Mouse (Mus musculus): ENCODE measurements around the gene Etv6. TPM values are rescaled to one million over a fixed set of nuclear protein-coding genes. Genes with fewer than 3 reads are reported as not detected.
A peak's percentile ranks its signal among the peaks of the same experiment; 100 is the strongest.

The Etv6 gene
- polyA plus RNA-seq, 1 experiment from 2014 or later = 6.8 TPM

DNA sequence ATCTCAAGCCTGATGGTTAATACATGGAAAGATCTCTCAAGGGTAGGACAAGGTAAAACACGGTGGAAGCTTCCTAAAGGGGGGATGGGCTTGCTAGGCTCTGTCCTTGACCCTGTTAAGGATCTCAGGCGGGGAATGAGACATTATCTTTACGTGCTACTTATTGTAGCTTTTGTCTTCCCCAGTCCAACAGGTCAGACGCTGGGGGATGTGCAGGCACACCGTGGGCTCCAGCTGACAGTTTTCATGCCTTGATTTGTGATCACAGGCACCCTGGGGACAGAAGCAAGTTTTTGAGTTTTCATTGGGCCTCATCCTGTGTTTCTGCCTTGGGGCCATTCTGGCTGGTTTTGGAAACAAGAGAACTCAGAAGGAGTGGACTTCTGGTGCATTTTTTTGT, 10.6 kb downstream of the Etv6 start:
- no peak overlapping the region for H3K4me2 ChIP-seq (replicated peaks)
- H3K36me3 ChIP-seq = no peaks in the 10 kb centered on the region
- H3K27me3 ChIP-seq = no peaks in the 10 kb centered on the region
- no peak overlapping the region for H3K27ac ChIP-seq (replicated peaks)
- 57% methylated on average over 5 of the region's 5 CpGs for WGBS
- H3K4me1 ChIP-seq = peaks cover 4% of the 10 kb centered on the region; the same call in 1 of the 2 replicates
- H3K4me3 ChIP-seq = no peak overlapping the region
- H3K9ac ChIP-seq (replicated peaks) = no peak overlapping the region
- no peak for ATAC-seq (replicated peaks)
- H3K9me3 ChIP-seq = no peaks in the 10 kb centered on the region

DNA sequence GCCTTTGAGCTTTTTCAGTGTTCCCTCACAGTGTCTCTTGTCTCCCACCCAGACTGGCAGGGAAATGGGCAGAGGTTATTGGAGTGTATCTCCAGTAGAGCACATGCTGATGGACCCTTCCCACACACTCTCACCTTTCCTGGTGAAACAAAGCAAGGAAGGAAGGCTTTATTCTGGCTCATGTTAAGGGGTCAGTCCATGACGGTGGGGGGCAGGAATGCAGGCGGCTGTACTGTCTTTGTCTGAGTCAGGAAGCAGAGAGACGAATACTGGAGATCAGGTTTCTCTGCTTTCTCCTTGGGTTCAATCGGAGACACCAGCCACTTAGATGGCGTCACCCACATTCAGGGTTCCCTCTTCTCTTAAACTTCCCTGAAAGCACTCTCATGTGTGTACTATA, 11.7 kb downstream of the Etv6 start:
- 70% methylated on average over 5 of the region's 5 CpGs for whole genome bisulfite sequencing
- no peak overlapping the region for H3K4me3 ChIP-seq
- no peak overlapping the region for H3K9ac ChIP-seq (replicated peaks)
- ATAC-seq (replicated peaks) = no peak
- H3K4me2 ChIP-seq (replicated peaks) = no peak overlapping the region
- no peaks in the 10 kb centered on the region for H3K9me3 ChIP-seq
- H3K36me3 ChIP-seq = no peaks in the 10 kb centered on the region
- H3K27ac ChIP-seq (replicated peaks) = no peak overlapping the region
- 0 out of 2 replicates have a peak, but pooled peaks cover 7% of the 10 kb centered on the region for H3K4me1 ChIP-seq
- no peaks in the 10 kb centered on the region for H3K27me3 ChIP-seq

DNA sequence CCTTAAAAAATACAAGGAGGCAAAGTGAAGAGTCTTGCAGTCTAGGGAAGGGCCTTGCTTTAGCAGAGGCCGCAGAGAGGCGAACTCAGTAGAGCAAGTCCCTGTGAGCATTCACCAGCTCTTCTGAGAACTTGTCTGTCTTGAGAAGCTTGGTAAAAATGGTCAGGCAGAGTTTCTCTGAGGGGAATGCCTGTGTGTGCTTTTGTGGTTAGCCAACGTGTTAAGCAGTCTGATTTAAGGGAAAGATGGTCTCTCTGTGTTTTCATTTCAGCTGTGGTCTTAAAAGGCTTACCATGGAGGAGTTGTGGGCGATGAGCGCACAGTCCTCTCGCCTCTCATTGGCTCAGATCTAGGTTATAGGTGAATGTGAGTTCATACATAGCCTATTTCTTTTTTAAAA, 12.5 kb downstream of the Etv6 start:
- Histone ChIP-seq H3K27ac (replicated peaks) (no peak overlapping the region), H3K9ac (replicated peaks) (no peak overlapping the region), H3K36me3 (no peaks in the 10 kb centered on the region), H3K4me1 (0 out of 2 replicates have a peak, but pooled peaks cover 7% of the 10 kb centered on the region), H3K4me2 (replicated peaks) (no peak overlapping the region), H3K9me3 (no peaks in the 10 kb centered on the region), H3K27me3 (no peaks in the 10 kb centered on the region), H3K4me3 (no peak overlapping the region)
- 94% methylated on average over 6 of the region's 6 CpGs for WGBS
- no peak for ATAC-seq (replicated peaks)

DNA sequence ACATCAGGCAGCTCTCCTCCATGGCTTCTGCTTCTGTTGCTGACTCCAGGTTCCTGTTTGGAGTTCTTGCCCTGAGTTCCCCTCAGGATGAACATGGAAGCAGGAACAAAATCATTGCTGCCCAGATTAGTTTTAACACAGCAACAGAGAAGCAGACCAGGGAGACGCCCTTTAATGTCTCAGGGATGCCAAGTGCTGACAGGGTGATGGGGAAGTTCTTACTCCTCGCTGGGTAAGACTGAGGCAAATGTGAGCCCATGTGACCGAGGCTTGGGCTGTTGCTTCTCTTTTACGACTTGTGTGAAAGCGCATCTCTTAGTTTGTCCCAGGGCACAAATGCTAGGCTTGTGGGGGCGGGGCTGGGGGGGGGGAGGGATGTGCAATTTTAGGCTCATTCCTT, 13.5 kb downstream of the Etv6 start:
- WGBS = 96% methylated on average over 6 of the region's 6 CpGs
- H3K27me3 ChIP-seq = no peaks in the 10 kb centered on the region
- H3K4me1 ChIP-seq = 0 out of 2 replicates have a peak, but pooled peaks cover 7% of the 10 kb centered on the region
- ATAC-seq (replicated peaks) = no peak
- no peak overlapping the region for H3K4me3 ChIP-seq
- H3K27ac ChIP-seq (replicated peaks) = no peak overlapping the region
- H3K9ac ChIP-seq (replicated peaks) = no peak overlapping the region
- H3K9me3 ChIP-seq = no peaks in the 10 kb centered on the region
- no peak overlapping the region for H3K4me2 ChIP-seq (replicated peaks)
- H3K36me3 ChIP-seq = no peaks in the 10 kb centered on the region

DNA sequence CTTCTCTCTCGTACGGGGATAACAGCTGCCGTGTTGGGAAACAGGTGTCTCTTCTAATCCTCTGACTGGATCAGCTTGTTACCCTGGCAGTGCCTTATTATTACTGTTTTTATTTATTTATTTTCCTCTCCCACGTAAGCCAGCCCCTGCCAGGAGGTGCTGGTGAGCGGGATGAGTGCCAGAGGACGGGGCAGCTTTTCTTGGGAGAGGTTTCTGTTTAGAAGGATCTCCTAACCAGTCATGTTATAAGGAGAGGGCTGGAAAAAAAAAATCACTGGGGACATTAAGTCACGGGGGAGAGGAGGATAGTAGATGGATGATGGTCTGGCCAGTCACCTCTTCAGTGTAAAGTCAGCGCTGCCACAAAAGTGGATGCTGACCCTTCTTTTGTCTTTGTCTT, 15.0 kb downstream of the Etv6 start:
- Histone ChIP-seq H3K36me3 (no peaks in the 10 kb centered on the region), H3K27ac (replicated peaks) (no peak overlapping the region), H3K4me3 (no peak overlapping the region), H3K9ac (replicated peaks) (no peak overlapping the region), H3K27me3 (no peaks in the 10 kb centered on the region), H3K4me1 (0 out of 2 replicates have a peak, but pooled peaks cover 4% of the 10 kb centered on the region), H3K4me2 (replicated peaks) (no peak overlapping the region), H3K9me3 (no peaks in the 10 kb centered on the region)
- WGBS = 71% methylated on average over 8 of the region's 8 CpGs
- ATAC-seq (replicated peaks) = no peak

DNA sequence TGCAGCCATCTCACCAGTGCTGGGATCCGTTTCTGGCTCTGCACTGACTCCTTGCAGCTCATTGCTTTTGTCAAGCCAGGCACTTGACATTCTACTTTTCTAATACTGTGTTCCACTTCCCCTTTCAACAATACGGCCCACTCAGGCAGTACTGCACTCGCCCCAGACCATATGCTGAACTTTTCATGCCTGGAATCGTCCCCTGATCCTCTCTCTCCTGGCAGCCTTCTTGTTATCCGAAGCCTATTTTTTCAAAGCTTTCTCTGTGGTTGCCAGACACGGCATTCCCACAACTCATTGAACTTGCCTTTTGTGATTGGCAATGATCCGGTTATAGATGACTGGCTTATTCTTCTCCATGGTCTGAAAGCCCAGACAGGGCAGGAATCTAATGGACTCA, 16.4 kb downstream of the Etv6 start:
- H3K27ac ChIP-seq (replicated peaks) = no peak overlapping the region
- no peak overlapping the region for H3K9ac ChIP-seq (replicated peaks)
- no peaks in the 10 kb centered on the region for H3K27me3 ChIP-seq
- no peaks in the 10 kb centered on the region for H3K9me3 ChIP-seq
- H3K4me2 ChIP-seq (replicated peaks) = no peak overlapping the region
- whole genome bisulfite sequencing = 40% methylated on average over 7 of the region's 7 CpGs
- no peak overlapping the region for H3K4me3 ChIP-seq
- H3K4me1 ChIP-seq = 0 out of 2 replicates have a peak, but pooled peaks cover 4% of the 10 kb centered on the region
- H3K36me3 ChIP-seq = no peaks in the 10 kb centered on the region
- ATAC-seq (replicated peaks) = no peak

DNA sequence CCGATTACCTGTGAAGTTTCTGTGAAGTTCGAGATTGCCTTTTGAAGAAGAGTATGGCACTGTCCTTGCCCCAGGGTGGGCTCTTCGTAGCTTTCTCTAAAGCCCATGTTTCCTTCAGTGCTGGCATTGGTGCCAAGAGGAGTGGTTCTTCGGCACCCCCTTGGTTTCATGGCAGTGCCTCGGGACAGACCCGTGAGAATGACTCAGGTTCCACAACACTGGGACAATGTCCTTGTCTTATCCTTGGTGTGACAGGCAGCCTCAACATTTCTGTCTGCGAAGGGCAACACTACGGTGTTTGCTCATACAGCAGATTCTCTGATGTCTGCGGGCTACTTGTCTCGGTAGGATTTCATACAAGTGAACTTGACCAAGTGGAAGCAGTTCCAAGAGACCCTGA, 17.6 kb downstream of the Etv6 start:
- no peak overlapping the region for H3K27ac ChIP-seq (replicated peaks)
- H3K4me3 ChIP-seq = no peak overlapping the region
- peaks cover 11% of the 10 kb centered on the region for H3K4me1 ChIP-seq
- 93% methylated on average over 10 of the region's 10 CpGs for WGBS
- no peaks in the 10 kb centered on the region for H3K9me3 ChIP-seq
- H3K9ac ChIP-seq (replicated peaks) = no peak overlapping the region
- no peak overlapping the region for H3K4me2 ChIP-seq (replicated peaks)
- ATAC-seq (replicated peaks) = no peak
- H3K36me3 ChIP-seq = no peaks in the 10 kb centered on the region
- no peaks in the 10 kb centered on the region for H3K27me3 ChIP-seq

DNA sequence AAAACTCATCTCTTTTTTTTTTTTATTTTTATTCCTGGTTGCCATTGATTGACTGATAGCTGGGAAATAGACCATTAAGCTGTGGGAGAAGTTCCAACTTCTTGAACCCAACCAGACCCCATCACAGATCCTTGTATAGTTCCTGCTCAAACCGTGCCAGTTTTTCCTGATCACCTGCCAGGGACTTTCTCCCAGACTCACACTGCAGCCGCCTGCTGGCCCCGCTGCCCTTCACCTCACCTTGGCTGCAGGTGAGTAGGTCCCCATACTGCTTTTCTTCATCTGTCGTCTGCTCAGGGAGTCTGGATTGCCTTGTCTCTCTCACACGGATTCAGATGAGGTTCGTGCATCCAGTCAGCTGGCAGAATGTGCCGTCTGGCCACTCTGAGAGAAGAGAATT, 18.1 kb downstream of the Etv6 start:
- Histone ChIP-seq H3K36me3 (no peaks in the 10 kb centered on the region), H3K4me1 (peaks cover 15% of the 10 kb centered on the region), H3K4me2 (replicated peaks) (no peak overlapping the region), H3K27ac (replicated peaks) (no peak overlapping the region), H3K9me3 (no peaks in the 10 kb centered on the region), H3K4me3 (no peak overlapping the region), H3K27me3 (no peaks in the 10 kb centered on the region), H3K9ac (replicated peaks) (no peak overlapping the region)
- ATAC-seq (replicated peaks) = no peak
- WGBS = 82% methylated on average over 7 of the region's 7 CpGs

DNA sequence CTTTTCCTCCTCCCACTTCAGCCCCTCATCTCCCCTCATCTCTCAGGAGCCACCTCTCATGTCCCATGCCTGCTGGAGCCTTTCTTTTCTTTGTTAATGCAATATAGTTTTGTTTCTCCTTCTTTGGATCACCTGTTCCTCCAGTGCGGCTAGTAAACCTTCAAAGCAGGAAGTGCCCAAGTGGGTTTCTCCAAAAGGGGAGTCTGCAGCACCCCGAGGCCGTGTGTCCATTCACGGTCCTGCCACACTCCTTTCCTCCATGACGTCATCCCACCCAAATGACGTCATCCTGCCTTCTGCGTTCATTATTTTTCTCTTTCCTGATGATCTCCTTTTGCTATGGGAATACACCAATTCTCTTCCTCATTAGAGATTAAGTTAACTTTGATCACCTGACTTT, 20.1 kb downstream of the Etv6 start:
- H3K27me3 ChIP-seq = no peaks in the 10 kb centered on the region
- H3K4me2 ChIP-seq (replicated peaks) = no peak overlapping the region
- H3K9ac ChIP-seq (replicated peaks) = no peak overlapping the region
- no peaks in the 10 kb centered on the region for H3K9me3 ChIP-seq
- no peaks in the 10 kb centered on the region for H3K36me3 ChIP-seq
- peaks cover 29% of the 10 kb centered on the region for H3K4me1 ChIP-seq
- H3K27ac ChIP-seq (replicated peaks) = no peak overlapping the region
- WGBS = 77% methylated on average over 7 of the region's 7 CpGs
- ATAC-seq (replicated peaks) = no peak
- H3K4me3 ChIP-seq = no peak overlapping the region

DNA sequence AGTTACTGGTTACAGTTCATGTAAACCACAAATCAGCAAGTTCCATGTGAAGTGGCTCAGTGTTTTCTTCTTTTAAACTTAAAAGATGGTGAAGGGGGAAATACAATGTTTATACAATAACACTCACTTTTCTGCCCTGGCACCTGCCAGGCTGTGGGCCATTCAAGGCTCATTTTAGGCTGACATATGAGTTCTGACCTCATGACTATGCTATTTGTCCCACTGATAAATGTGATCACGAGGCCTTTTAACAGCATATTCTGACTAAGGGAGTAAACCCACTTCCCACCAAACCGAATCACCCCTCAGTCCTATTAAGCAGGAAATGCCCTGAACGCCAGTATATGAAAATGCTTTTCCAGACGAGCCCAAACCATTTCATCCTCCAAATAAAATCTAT, 23.0 kb downstream of the Etv6 start:
- no peaks in the 10 kb centered on the region for H3K9me3 ChIP-seq
- 27% methylated on average over 4 of the region's 4 CpGs for WGBS

DNA sequence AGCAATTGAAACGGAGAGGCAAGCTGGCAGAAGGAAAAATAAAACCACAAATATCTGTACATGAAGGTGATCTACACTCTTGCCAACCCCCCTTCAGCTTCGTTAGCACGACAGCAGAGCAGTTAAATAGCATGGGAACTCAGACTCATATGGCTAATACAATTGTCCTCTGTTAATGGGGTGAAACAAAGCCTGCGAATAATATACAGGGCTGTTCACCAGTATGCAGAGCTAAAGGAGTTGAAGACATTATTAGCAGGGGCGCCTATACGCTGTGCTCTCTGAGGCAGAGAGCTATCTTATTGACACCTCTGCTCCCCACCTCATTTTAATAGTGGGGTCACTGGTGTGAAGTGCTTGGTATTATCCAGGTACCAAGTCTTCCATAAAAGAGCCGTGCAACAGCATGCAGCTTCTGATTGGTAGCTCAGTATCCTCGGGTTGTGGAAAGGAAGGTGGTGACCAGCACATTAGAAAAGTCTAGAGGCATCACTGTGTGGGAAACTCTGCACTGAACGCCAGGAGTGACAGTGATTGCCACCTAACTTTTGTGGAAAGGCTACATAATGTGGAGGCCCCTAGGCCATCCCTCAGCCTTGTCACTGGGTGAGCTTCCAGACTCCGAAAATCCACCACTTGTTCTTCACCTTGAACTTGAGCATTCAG, 23.5 kb downstream of the Etv6 start:
- H3K27ac ChIP-seq (replicated peaks) = peak overlapping the region; percentile 57
- H3K36me3 ChIP-seq = no peaks in the 10 kb centered on the region
- ATAC-seq (replicated peaks) = peak; percentile 51; the same call in 1 of the 2 replicates
- no peak overlapping the region for H3K4me3 ChIP-seq
- peaks cover 25% of the 10 kb centered on the region for H3K4me1 ChIP-seq
- H3K27me3 ChIP-seq = no peaks in the 10 kb centered on the region
- 24% methylated on average over 10 of the region's 10 CpGs for WGBS
- H3K4me2 ChIP-seq (replicated peaks) = no peak overlapping the region
- H3K9ac ChIP-seq (replicated peaks) = no peak overlapping the region
- no peaks in the 10 kb centered on the region for H3K9me3 ChIP-seq

More for the DNA sequence above, 23.0 kb downstream of the Etv6 start:
- no peak for ATAC-seq (replicated peaks)
- H3K27ac ChIP-seq (replicated peaks) = peak overlapping the region; percentile 57; the same call in 1 of the 2 replicates
- H3K4me2 ChIP-seq (replicated peaks) = no peak overlapping the region
- no peaks in the 10 kb centered on the region for H3K27me3 ChIP-seq
- H3K4me3 ChIP-seq = no peak overlapping the region
- H3K9ac ChIP-seq (replicated peaks) = no peak overlapping the region
- no peaks in the 10 kb centered on the region for H3K36me3 ChIP-seq
- H3K4me1 ChIP-seq = peaks cover 25% of the 10 kb centered on the region

DNA sequence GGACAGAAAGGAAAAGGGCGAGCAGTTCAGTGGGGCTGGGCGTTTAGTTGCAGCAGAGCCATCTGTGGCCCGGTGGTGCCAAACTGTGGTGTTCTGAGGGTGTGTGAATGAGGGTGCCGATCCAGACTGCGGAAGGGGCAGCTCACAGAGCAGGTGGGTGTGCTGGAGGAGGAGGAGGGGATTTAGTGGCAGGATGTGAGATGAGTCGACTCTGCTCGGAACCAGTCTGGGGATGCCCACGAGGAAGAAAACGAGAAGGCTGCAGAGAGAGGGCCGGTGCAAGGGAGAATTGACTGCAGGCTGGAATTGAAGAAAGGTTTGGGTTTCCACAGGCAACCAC, 24.0 kb downstream of the Etv6 start:
- Histone ChIP-seq H3K27me3 (no peaks in the 10 kb centered on the region), H3K4me1 (peaks cover 25% of the 10 kb centered on the region), H3K4me3 (no peak overlapping the region), H3K4me2 (replicated peaks) (no peak overlapping the region), H3K27ac (replicated peaks) (no peak overlapping the region), H3K9ac (replicated peaks) (no peak overlapping the region), H3K36me3 (no peaks in the 10 kb centered on the region), H3K9me3 (no peaks in the 10 kb centered on the region)
- 43% methylated on average over 10 of the region's 10 CpGs for whole genome bisulfite sequencing
- peak; percentile 59; the same call in 1 of the 2 replicates for ATAC-seq (replicated peaks)

DNA sequence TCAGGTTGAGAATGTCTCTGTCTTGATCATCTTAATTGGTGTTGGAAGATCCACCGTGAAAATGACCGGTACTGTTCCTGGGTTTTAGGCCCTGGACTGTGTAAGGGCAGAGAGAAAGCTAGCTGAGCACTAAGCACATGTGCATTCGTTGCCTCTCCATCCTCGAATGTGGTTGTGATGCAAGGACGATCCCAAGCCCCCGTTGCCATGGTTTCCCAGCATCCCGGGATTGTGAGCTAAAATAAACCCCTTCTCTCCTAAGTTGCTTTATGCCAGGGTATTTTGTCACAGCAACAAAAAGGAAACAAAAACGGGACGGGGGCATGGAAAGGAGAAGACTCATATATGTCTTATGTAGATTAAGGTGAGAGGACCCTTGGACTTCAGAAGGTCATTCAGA, 24.5 kb downstream of the Etv6 start:
- Histone ChIP-seq H3K36me3 (no peaks in the 10 kb centered on the region), H3K9ac (replicated peaks) (no peak overlapping the region), H3K4me1 (peaks cover 25% of the 10 kb centered on the region), H3K27ac (replicated peaks) (no peak overlapping the region), H3K4me3 (no peak overlapping the region), H3K27me3 (no peaks in the 10 kb centered on the region), H3K4me2 (replicated peaks) (no peak overlapping the region), H3K9me3 (no peaks in the 10 kb centered on the region)
- ATAC-seq (replicated peaks) = no peak
- 55% methylated on average over 9 of the region's 9 CpGs for WGBS

All from forebrain, embryonic 15.5 days (tissue).